Mouse (Mus musculus): ENCODE results near the gene Gm10413. TPM values are rescaled to one million over a fixed set of nuclear protein-coding genes. Genes with fewer than 3 reads are reported as not detected.
"Not testable (repeated sequence)": the region's sequence is repeated elsewhere in the genome, so short reads cannot be mapped to it uniquely, and the experiment has no call there.

The Gm10413 gene
- not detected in 2 replicates for polyA plus RNA-seq (2012; rRNA removed)

DNA sequence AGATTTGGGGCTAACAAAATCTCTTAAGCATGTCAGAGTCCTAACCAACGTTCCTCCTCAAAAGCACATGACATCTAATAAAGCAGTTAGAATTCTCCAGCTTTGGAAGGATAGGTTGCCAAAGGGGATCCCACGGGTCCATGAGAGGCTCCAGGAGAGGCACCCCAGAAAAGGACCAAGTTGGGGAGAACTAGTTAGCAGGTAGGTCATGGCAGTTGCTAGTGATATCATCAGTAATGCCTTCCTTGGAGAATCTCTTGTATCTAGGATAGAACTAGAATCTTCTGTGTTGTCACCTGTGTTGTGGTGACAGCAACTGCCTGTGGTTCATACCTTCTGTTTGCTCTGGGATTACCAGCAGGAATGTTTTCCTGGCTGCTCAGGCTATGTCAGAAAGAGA is at the start of gene Gm10413:
Gm10413 (plus strand) TSS at position 301 of the 400 bp plus-strand sequence.
- WGBS, result no CpG with 5 or more reads among the region's 2 CpGs
- not testable (repeated sequence) for DNase-seq

GRCm38 (mm10) chr14:3412314-3412713 is 17.4 kb downstream of the Gm10413 start, which contains the start of gene Gm10409:
Gene Gm10409, plus strand, starts transcription at chr14:3412614.
- not testable (repeated sequence) for H3K4me1 ChIP-seq (ENCODE audit: control insufficient read depth, insufficient read depth, low read length); H3K4me3 ChIP-seq (replicated peaks; ENCODE audit: insufficient read depth, low read depth, low read length); DNase-seq; H3K27ac ChIP-seq (ENCODE audit: insufficient read depth, low read length); H3K27me3 ChIP-seq (ENCODE audit: control insufficient read depth, insufficient read depth, low read length)
- WGBS, result no CpG with 5 or more reads among the region's 32 CpGs

More for the DNA sequence above, at the start of gene Gm10413:
- H3K27ac ChIP-seq (ENCODE audit: insufficient read depth, low read length); H3K4me1 ChIP-seq (ENCODE audit: control insufficient read depth, insufficient read depth, low read length); H3K27me3 ChIP-seq (ENCODE audit: control insufficient read depth, insufficient read depth, low read length); H3K4me3 ChIP-seq (replicated peaks; ENCODE audit: insufficient read depth, low read depth, low read length): not testable (repeated sequence)

- H3K4me1 ChIP-seq (ENCODE audit: control insufficient read depth, insufficient read depth, low read length); DNase-seq; H3K27me3 ChIP-seq (ENCODE audit: control insufficient read depth, insufficient read depth, low read length); H3K27ac ChIP-seq (ENCODE audit: insufficient read depth, low read length); H3K4me3 ChIP-seq (replicated peaks; ENCODE audit: insufficient read depth, low read depth, low read length): not testable (repeated sequence)
- no CpG with 5 or more reads among the region's 2 CpGs for WGBS
These were observed 32.9 kb downstream of the Gm10413 start, which contains the start of gene Gm3005 for GRCm38 (mm10) chr14:3427803-3428202. Gene Gm3005, plus strand, starts transcription at chr14:3428103.

DNA sequence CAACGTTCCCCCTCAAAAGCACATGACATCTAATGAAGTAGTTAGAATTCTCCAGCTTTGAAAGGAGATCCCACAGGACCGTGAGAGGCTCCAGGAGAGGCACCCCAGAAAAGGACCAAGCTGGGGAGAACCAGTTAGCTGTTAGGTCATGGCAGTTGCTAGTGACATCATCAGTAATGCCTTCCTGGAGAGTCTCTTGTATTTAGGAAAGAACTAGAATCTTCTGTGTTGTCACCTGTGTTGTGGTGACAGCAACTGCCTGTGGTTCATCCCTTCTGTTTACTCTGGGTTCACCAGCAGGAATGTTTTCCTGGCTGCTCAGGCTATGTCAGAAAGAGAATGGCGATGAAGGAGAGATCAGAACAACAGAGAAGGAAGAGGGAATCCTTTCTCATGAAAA is 54.2 kb downstream of the Gm10413 start, which contains the start of gene Gm10408:
Gm10408 (plus strand) TSS at position 301 of the 400 bp plus-strand sequence.
- WGBS, result no CpG with 5 or more reads among the region's 3 CpGs
- H3K27ac ChIP-seq (ENCODE audit: insufficient read depth, low read length); H3K4me3 ChIP-seq (replicated peaks; ENCODE audit: insufficient read depth, low read depth, low read length); H3K4me1 ChIP-seq (ENCODE audit: control insufficient read depth, insufficient read depth, low read length); DNase-seq; H3K27me3 ChIP-seq (ENCODE audit: control insufficient read depth, insufficient read depth, low read length): not testable (repeated sequence)

Other genes starting within 250 kb of the Gm10413 start
- gene Gm5795, start 206.8 kb upstream of the Gm10413 start, polyA plus RNA-seq (2012; rRNA removed), result 0.33 and 0.49 TPM in 2 replicates
- 7.8 and 9.7 TPM in 2 replicates for gene D830030K20Rik, start 186.6 kb upstream of the Gm10413 start, polyA plus RNA-seq (2012; rRNA removed)
- gene Gm2956, start 62.5 kb upstream of the Gm10413 start, polyA plus RNA-seq (2012; rRNA removed), result not detected in 2 replicates
- gene Gm10409, start 17.5 kb downstream of the Gm10413 start, polyA plus RNA-seq (2012; rRNA removed), result 1.9 and 3.0 TPM in 2 replicates
- 1.1 and 1.3 TPM in 2 replicates for gene Gm3005, start 33.0 kb downstream of the Gm10413 start, polyA plus RNA-seq (2012; rRNA removed)
- gene Gm10408, start 54.3 kb downstream of the Gm10413 start, polyA plus RNA-seq (2012; rRNA removed), result not detected in 2 replicates
- not detected in 2 replicates for gene Gm3012, start 239.4 kb downstream of the Gm10413 start, polyA plus RNA-seq (2012; rRNA removed)

All from cerebellum, adult 2 months (tissue).